Mouse (Mus musculus): ENCODE results near the gene Ccdc62. TPM values are rescaled to one million over a fixed set of nuclear protein-coding genes. Genes with fewer than 3 reads are reported as not detected.
A peak's percentile ranks its signal among the peaks of the same experiment; 100 is the strongest.

The Ccdc62 gene
- total RNA-seq, 2 experiments from 2014 or later = 1.1 to 1.8 TPM

DNA sequence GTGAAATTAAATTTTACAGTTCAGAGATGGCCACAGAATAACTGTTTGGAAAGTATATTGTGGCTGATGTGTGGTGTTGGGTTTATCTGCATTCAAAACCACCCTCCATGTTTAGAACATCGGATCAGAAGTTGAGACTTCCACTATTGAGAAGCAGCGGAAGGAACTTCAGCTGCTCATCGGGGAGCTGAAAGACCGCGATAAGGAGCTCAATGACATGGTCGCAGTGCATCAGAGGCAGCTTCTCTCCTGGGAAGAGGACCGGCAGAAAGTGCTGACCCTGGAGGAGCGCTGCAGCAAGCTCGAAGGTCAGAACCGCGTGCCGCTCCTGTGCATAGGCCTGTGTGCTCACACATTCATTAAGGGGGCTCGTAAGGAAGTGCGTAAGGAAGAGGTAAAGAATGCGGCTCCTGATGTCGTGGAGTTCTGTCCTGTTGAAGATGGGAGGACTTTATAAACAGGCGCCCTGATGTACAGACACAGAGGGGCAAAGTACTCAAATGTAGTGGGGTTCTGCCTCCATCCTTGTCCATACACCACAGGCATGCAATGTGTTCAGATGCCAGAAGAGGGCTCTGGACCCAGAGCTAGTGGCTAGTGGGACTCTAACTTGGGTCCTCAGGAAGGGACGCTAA is 3.6 kb downstream of the Ccdc62 start:
- ATAC-seq (replicated peaks; ENCODE audit: poor library complexity) = peak; percentile 58

DNA sequence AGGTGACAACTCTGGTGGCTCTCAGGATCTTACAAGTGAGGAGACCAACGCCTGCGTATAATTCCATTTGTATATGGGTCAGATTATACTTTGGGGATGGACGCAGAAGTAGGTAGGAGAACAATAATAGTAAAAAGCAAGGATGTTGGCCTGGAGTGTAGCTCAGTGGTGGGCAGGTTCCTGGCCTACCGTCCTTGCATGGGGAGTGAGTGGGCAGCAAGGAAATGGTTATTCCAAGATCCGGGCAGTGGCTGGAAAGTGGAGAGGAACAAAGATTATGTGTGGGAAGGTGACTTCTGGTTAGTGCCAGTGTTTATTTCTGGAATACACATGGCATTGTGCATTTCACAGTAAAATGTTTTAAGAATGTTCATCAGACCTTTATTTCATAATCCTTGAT is 5.5 kb downstream of the Ccdc62 start:
- ATAC-seq (replicated peaks; ENCODE audit: poor library complexity) = no peak

DNA sequence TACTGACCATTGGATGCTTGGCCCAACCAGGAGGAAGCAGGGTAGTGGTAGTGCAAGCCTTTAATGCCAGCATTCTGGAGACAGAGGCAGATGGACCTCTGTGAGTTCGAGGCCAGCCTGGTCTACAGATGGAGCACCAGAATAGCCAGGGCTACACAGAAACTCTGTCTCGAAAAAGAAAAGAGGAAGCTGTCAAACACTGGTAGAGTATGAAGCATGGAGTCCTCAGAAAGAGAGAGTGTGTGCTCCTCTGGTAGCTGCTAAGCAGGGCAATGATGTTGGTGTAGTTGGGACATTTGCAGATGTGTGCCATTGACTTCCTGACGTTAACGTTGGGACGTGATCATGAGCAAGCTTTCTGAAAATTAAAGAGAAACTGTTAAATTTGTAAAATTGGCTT is 8.0 kb downstream of the Ccdc62 start:
- ATAC-seq (replicated peaks; ENCODE audit: poor library complexity) = peak; percentile 42; the same call in 1 of the 2 replicates

DNA sequence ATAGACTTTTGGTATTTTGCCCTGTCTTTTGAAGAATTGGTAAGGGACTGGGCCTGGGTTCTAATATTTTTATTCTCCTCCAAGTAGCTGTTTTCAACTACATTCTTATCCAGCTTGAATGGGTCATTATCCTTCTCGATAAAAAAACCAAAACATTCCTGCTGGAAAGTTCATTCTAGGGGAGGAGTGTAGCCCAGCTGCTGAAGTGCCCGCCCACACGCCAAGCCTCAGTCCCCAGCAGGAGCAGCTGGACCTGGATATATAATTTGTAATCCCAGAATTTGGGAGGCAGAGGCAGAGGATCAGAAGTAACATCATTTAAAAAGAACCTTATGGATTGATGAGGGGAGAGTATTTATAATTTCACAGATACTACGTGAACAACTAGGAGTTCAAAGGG is 16.1 kb downstream of the Ccdc62 start:
- ATAC-seq (replicated peaks; ENCODE audit: poor library complexity) = no peak

DNA sequence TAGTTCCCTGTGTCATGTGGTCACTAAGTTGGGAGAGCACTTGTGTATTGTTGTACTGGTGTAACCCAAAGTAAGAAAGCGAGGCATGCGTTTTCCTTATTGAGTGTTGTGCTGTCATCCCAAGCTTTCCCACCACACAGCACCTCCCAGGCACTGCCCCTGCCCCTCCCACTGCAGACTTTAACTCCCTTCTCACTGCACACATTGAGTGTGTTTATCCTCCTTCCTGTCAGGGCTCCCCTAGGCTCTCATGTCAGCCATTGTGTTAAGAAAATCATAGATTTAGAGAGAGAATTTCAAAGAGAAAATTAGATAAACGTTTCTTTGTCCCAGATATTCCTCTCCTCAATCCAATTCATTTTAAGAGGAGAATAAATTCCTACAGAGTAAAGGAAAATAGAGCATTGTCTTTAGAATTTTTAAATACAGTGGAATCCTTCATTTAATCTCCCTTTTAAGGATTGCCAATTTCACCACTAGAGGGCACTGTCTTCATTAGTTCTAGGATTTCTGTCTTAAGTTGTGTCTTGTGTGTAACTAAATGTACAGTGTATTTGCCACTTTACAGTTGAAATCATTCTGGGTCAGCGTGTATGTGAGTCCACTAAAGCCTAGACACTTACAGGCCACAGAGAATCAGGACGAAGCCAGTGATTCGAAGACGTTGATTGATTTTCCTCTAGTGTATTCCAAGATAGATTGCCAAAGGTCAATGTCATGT is 16.7 kb downstream of the Ccdc62 start:
- ATAC-seq (replicated peaks; ENCODE audit: poor library complexity) = peak; percentile 54; the same call in 1 of the 2 replicates

DNA sequence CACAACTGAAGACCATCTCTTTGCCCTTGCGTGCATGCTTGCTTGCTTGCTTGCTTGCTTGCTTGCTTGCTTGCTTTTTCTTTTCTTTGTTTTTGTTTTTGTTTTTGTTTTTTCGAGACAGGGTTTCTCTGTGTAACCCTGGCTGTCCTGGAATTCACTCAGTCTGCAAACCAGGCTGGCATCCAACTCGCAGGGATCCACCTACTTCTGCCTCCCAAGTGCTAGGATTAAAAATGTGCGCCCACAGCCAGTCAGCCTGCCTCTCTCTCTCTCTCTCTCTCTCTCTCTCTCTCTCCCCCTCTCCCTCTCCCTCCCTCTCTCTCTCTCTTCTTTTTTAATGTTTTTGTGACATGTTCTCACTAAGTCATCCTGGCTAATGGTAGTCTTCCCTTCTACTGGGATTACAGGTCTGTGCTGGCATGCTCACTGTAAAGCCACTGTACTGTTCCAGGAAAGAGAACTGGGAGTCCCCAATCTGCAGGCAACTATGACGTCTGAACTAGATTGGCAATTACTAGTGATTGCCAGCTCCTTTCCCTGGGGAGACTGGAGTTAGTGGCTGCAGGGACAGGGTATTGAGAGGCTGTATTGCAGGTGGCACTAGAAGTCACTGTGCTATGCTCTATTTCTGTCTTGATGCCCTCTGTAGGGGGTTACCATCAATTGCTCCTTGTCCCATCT is 22.0 kb downstream of the Ccdc62 start:
- no peak for ATAC-seq (replicated peaks; ENCODE audit: poor library complexity)

DNA sequence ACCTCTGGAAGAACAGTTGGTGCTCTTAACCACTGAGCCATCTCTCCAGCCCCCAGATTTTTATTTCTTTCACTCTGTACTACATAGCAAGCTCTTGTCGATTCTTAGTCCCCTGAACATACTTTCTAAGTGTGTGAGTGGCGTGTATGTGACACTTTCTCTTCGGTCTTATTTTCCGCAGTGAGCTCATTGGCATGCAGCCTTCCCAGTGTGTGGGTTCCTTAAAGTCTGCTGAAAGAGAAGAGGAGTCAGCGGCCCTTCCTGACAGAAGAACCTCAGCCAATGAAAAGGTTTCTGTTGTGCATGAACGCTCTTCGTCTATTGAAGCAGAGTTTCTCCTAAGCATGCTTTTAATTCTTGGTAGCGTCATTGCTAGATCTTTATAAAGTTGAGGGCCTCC is 26.7 kb downstream of the Ccdc62 start:
- ATAC-seq (replicated peaks; ENCODE audit: poor library complexity) = no peak

DNA sequence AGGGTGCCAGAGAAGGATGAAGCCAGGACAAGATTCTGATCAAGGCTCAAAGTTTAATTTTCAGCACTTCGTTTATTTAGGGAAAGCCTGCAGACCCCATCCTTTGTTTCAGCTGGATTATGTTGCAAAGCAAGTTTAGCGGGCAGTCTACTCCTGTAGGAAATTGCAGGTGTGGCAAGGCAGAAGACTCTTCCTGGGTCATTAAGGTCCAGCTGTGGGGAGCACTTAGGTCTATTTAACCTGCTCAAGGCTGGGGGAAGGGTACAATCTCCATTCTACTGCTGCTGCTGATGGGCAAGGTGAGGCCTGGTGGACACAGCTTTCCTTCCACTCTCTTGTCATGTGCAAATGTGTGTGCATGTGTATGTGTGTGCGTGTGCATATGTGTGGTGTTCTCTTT is 28.5 kb downstream of the Ccdc62 start:
- ATAC-seq (replicated peaks; ENCODE audit: poor library complexity) = no peak

DNA sequence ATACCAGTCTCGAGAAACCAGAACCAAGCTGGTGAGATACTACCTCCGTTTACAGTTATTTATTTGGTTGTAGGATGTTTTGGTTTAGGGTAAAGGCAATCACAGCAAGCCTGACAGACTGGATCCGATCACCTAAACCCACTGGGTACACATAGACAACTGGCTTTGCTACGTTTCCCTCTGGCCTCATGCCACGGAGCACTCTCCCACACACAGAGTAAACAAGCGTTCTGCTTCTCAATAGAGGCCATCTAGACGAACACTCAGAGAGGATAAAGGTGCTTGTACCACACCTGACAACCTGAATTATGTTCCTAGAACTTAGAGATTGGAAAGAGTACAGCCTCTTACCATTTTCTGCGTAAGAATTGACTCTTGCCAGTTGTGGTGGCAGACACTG is 29.6 kb downstream of the Ccdc62 start:
- ATAC-seq (replicated peaks; ENCODE audit: poor library complexity) = no peak

DNA sequence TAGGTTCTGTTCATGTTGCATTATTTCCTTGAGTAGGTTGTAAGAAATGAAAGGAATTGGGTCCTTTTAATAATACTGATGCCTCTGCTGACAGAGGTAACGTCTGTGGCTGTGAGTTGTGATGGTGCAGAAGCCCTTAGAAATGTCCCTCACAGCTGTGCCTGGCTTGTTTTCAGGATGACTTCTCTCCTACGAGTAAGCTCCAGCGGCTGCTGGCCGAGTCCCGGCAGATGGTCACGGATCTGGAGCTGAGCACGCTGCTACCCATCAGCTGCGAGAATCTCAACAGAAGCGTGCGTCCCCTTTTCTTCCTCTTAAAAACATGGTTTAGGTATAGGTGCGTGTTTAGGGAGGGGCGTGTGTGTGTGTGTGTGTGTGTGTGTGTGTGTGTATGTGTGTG is 30.6 kb downstream of the Ccdc62 start:
- ATAC-seq (replicated peaks; ENCODE audit: poor library complexity) = no peak

DNA sequence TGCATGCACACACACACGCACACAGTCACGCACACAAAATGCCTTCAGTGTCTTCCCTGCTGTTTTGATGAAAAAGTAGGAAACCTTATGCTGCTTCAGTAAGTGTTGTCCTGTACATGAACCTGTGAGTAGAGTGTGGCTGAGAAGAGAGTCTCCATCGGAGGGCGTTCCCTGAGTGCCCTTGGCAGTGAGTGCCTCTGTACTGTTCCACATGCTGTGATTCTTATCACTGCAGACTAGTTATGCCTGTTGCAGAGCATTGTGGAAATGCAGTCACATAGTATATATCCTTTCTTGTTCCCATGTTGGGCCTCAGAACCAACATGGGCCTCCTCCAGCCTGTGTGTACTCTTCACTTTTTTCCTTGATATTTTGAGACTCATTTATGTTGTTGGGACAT is 33.7 kb downstream of the Ccdc62 start:
- no peak for ATAC-seq (replicated peaks; ENCODE audit: poor library complexity)

DNA sequence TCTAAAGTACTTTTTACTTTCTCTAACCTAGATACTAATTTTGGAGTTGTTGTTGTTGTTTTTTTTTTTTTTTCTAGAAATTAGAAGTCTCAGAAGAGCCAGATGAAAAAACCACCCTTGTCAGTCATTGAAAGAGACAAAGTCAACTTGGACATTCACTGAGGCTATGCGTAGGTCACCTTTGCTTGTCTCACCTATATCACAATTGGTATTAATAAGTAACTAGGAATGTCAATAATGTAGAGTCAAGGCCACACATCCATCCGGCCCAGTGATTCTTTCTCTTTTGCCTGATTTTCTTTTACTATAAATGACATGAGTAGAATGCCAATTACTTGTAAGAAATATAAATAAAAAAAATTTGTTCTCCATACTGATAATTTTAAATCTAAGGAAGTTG is 36.3 kb downstream of the Ccdc62 start:
- ATAC-seq (replicated peaks; ENCODE audit: poor library complexity) = no peak

DNA sequence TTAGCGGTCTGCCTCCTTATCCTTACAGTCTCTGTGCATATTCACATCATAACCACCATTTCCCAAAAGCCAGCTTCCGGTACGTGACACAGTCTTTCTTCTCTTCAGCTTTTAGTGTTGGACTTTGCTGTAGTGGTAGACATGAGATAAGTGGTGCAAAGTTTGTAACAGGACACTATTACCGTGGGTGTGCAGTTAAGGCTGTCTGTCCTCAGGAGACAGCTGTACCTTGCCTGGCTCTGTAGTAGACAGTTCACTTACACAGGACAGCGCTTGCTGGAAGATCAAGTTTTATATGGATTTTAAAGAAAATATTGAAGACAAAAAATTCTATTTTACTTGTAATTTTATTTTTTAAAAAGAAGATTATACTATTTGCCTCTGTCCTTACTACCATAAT is 38.0 kb downstream of the Ccdc62 start:
- ATAC-seq (replicated peaks; ENCODE audit: poor library complexity) = no peak

DNA sequence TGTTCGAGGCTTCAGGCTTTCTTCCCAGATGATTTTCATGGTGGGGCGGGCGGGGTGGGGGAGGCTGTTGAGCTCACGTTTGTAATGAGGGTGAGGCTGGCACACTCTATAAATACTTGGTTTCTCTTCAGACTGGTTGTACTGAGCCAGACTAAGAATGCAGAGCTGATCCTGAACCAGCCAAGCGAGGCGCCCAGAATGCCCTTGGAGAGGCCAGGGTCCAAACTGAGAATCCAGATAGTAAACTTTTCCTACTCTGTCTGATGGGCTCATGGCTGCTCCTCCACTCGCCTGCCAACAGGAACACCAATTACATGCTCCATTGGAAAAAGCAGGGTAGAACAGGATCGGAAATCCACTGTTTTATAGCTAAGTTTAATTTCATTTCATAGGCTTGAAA is 38.7 kb downstream of the Ccdc62 start:
- no peak for ATAC-seq (replicated peaks; ENCODE audit: poor library complexity)

DNA sequence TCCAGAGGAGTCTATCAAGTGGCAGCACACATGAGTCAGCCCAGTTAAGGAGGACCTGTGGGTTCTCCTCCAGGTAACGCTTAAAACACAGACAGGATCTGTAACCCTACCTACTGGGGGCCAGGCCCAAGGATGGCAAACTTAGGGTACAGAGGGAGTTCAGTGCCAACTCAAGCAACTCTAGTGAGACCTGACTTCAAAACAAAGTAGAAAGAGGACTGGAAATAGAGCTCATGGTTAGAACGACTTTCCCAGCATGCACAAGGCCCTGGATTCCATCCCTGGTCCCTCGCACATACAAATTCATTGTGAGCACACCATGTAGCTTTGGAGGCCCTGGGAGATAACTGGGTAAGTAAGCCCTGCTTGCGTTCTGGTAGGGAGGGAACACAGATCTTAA is 40.1 kb downstream of the Ccdc62 start:
- no peak for ATAC-seq (replicated peaks; ENCODE audit: poor library complexity)

DNA sequence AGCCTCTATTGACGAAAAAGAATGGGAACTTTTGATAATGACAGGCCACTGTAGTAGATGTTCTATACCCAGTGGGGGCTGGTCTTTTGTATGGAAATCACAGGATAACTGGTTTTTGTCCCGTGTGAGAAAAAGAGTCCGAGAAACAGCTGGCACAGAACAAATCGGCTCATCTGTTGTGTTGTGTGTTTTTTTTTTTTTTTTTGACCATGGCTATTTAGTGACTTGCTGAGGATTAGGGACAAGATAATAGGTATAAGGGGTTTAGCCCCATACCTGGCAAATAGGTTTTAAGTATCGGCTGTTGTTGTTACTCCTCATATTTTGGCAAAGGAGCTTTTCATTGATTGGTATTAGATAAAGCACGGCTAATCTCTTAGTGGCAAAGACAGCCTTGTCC is 42.0 kb downstream of the Ccdc62 start:
- ATAC-seq (replicated peaks; ENCODE audit: poor library complexity) = no peak

DNA sequence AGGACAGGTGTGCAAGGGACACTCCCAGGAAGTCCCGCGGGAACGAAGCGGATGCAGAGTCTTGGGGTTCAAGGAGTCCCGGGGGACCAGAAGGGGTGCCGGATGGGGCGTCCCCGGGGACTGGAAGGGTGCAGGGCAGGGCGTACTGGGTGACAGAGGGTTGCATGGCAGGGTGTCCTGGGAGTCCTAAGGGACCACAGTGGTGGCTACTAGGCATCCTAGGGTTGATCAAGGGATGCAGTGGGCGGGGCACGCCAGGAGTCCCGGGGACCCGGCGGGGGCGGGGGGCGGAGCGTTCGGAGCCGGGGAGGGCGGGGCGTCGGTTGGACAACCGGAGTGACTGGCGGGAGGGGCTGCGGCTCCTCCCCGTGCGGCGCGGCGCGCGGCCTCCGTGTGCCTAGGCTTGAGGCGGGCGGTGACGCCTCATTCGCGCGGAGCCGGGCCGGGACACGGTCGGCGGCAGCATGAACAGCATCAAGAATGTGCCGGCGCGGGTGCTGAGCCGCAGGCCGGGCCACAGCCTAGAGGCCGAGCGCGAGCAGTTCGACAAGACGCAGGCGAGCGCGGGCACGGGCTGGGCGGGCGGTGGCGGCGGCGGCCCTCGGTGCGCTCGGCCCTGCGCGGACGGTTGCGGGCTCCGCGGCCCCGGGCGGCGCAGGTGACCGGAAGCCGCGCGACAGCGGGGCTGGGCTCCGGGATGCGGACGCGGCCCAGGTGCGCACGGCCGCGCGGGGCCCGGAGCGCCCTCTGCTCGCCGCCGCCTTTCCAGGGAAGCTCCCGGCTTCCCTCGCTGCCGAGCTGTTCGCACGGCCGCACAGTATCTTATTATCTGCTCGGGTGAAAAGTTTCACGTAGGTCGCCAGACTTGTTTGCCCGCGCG is 43.1 kb downstream of the Ccdc62 start, which contains the start of gene Hip1r:
TSS of gene Hip1r (plus strand) at position 330 of the 880 bp plus-strand sequence.
- ATAC-seq (replicated peaks; ENCODE audit: poor library complexity) = peak; percentile 63

DNA sequence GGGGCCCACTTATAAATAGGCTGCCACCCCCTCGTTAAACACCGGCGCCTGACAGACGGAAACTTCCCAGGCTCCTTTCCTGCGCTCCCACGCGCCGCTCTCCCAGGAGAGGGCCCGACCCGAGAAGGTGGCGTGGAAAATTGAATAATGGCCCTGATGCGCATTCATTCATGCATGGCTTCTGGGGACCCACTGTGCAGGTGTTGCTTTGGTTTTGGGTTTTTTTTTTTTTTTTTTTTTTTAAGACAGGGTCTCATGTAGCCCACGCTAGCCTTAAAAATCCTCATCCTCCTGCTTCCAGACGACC is 43.7 kb downstream of the Ccdc62 start:
- no peak for ATAC-seq (replicated peaks; ENCODE audit: poor library complexity)

DNA sequence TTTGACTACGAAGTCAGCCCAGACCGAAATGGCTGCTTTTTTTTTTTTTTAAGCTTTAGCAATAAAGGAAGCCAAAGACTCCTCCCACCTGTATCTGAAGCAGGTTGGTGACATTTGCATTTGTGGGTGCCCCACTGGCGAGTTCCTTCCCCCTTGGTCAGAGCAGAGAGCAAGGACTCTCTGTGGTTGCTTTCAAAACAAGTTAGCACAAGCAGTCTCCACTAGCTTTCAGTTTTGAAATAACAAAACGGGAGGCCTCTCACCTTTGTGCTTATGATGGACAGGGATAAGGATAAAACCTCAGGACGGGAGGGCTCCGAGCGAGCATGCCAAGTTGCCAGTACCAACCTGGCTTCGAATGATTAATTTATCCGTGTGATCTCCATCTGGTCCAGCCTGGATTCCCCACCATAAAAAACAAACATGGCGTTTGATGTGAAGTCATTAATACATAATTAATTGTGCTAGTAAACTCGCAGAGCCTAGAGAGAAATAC is 44.2 kb downstream of the Ccdc62 start:
- ATAC-seq (replicated peaks; ENCODE audit: poor library complexity) = peak; percentile 59

DNA sequence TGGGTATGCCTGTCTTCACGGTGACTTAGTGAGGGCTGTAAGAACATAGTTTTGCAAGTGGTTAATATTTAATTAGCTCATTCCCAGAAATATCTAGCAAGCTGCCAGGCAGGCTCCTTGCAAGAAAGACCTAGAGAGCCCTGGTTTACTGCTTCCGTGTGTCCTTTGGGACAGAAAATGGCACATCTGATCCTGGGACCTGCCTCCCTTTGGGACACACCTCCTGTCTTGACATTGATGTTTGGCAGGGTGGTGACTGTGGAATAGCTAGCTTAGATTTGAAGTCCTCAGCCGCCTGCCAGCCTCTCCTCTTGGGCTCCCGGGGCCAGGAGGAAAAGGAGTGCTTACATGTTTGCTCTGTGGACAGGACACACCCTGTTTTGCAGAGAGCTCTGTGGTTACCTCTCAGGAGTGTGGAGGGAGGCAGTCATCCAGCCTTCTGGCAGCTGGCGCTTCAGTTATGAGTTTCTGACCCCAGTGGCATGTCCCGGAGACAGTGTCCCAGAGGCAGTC is 45.2 kb downstream of the Ccdc62 start:
- no peak for ATAC-seq (replicated peaks; ENCODE audit: poor library complexity)

DNA sequence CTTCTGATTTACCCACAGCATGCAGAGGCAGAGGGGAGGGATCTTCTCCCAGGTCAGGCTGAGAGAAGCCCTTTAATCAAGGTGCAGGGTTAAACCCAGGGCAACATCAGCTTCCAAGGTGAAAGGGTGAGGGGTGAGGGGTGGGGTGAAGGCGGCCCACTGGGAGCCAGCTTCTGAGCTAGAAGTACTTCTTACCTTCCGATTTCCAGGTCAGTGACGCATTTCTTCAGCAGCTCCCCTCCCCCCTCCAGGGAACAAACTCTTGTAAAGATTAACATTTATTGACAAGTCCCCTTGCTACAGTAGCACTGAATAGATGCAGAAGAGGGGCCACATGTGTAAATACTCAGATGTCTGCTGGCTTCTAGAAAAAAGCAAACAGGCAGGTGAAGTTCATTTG is 46.8 kb downstream of the Ccdc62 start:
- no peak for ATAC-seq (replicated peaks; ENCODE audit: poor library complexity)
